Mouse (Mus musculus): ENCODE data around the gene Plcl2. TPM values are rescaled to one million over a fixed set of nuclear protein-coding genes. Genes with fewer than 3 reads are reported as not detected.
A peak's percentile ranks its signal among the peaks of the same experiment; 100 is the strongest.

Gene Plcl2
- total RNA-seq, 2 experiments from 2014 or later: 36.7 to 38.0 TPM

- no peak for DNase-seq (ENCODE audit: low spot score)
These were observed 222.7 kb downstream of the Plcl2 start for GRCm38 (mm10) chr17:50731876-50732275.

DNA sequence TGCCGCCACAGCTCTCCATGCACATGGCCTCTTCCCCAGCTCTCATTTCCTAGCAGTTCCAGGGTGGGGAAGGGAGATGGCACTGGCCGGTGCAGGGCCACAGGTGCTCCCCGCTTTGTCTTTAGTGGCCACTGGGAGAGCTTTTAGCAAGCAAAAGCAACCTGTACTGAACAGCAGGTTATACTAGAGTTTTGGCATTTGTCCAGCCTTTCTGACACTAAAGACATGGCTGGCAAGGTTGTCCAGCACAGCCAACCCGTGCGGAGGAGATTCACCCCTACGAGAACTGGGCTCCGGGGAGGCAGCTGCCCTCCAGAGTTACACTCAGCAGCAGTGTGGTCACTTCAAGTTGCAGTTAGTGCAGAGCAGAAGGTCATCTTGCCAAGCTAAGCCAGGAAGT, 224.2 kb downstream of the Plcl2 start:
- no peak for DNase-seq (ENCODE audit: low spot score)

- DNase-seq (ENCODE audit: low spot score): no peak
These were observed 225.6 kb downstream of the Plcl2 start for GRCm38 (mm10) chr17:50734781-50735180.

DNA sequence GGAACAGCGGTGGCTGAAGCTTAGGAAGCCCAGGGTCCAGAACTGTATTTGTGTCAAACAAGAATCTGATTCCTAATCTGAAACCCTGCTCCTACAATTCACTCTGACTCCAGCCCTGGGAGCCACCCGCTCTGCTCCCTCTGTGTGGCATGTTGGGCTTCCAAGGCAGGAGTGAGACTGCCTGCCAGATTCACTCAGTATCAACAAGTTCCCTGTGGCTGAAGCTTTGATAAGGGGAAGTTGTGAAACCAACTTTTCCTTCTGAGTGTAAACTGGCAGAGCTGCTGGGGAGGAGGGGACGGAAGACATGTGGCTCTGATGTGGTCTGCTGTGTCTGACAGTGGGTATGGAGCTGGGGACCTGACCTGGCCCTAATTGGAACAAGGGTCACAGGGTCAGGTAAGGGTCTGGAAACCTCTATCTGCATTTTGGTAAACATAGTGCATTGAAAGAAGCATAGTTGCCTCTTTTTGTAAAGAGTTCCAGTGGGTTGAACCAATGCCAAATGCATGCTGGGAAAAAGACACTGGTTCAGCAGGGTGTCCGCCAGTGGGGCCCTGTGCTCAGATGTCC, 226.3 kb downstream of the Plcl2 start:
- no peak for DNase-seq (ENCODE audit: low spot score)

GRCm38 (mm10) chr17:50735955-50736533, 226.8 kb downstream of the Plcl2 start:
- DNase-seq (ENCODE audit: low spot score): no peak

DNA sequence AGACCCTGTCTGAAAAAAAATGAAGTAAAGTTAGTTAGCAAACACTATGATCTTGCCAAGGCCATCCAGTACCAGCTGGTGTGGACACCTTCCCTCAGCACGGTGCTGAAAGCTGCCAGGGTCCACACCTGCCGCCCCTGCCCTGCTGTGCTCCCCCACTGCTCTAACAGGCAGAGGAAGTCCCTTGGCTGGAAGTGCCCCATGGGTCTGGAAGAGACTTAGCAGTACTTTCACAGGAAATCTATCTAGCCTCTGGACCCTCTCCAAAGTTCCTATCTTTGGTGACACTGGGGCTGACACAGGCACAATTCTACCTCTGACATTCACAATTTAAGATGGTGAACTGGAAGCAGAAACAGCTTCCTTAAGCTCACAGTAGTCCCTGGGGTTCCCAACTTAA, 227.9 kb downstream of the Plcl2 start:
- DNase-seq (ENCODE audit: low spot score): peak; percentile 66

Other genes with a start within 250 kb of the Plcl2 start
- under 1 TPM; 0.16 to 0.21 TPM for gene Dazl, start 215.8 kb upstream of the Plcl2 start, total RNA-seq (2021)